Mouse (Mus musculus) myocyte (in vitro differentiated cells): ENCODE results near the gene Pde8b. TPM values are rescaled to one million over a fixed set of nuclear protein-coding genes. Genes with fewer than 3 reads are reported as not detected.
"Not testable (repeated sequence)": the region's sequence is repeated elsewhere in the genome, so short reads cannot be mapped to it uniquely, and the experiment has no call there.

Source experiments
- H3K27me3 ChIP-seq: one replicate; pipeline ENCODE4 v1.6.1; 2011; ENCODE audit not compliant: control insufficient read depth, insufficient read depth, insufficient read length
- H3K36me3 ChIP-seq: one replicate; pipeline ENCODE4 v1.6.1; 2011; ENCODE audit not compliant: control insufficient read depth, insufficient read depth
- H3K4me2 ChIP-seq: one replicate; pipeline ENCODE4 v1.6.1; 2011; ENCODE audit warnings: low read depth, control low read depth
- H3K4me3 ChIP-seq: one replicate; pipeline ENCODE4 v1.5.1; 2011; ENCODE audit warnings: mild to moderate bottlenecking, control low read depth, moderate library complexity
- H3K79me2 ChIP-seq: one replicate; pipeline ENCODE4 v1.6.1; 2011; ENCODE audit not compliant: control insufficient read depth, insufficient read depth
- H3ac ChIP-seq: one replicate; pipeline ENCODE4 v1.6.1; 2011; ENCODE audit not compliant: control insufficient read depth, insufficient read length
- CEBPB ChIP-seq: IDR thresholded peaks from 2 replicates; pipeline ENCODE4 v1.6.1; 2011; ENCODE audit warnings: mild to moderate bottlenecking, moderate library complexity; ENCODE audit not compliant: poor library complexity, insufficient read depth, severe bottlenecking
- E2F4 ChIP-seq: IDR thresholded peaks from one replicate; pipeline ENCODE4 v1.6.1; 2011; ENCODE audit warnings: mild to moderate bottlenecking, control low read depth, moderate library complexity; ENCODE audit not compliant: insufficient read depth
- MAX ChIP-seq: IDR thresholded peaks from one replicate; pipeline ENCODE4 v1.6.1; 2011; ENCODE audit warnings: low read depth, mild to moderate bottlenecking, control low read depth
- MYOD1 ChIP-seq, 3 experiments: IDR thresholded peaks; one replicate each; pipeline ENCODE4 v1.6.1; 2011; ENCODE audit warnings: control low read depth in 2 of 3, low read depth in 2 of 3, mild to moderate bottlenecking in 2 of 3, moderate library complexity in 1 of 3; ENCODE audit not compliant: insufficient read length in 2 of 3, control insufficient read depth in 1 of 3
- MYOG ChIP-seq, 3 experiments: IDR thresholded peaks; one replicate each; pipeline ENCODE4 v1.6.1; 2011; ENCODE audit warnings: control low read depth in 2 of 3, low read depth in 2 of 3, mild to moderate bottlenecking in 2 of 3; ENCODE audit not compliant: insufficient read length in 2 of 3, control insufficient read depth in 1 of 3, insufficient read depth in 1 of 3
- POLR2A ChIP-seq: IDR thresholded peaks from one replicate; pipeline ENCODE4 v1.6.1; 2011; ENCODE audit warnings: low read depth, mild to moderate bottlenecking, control low read depth, moderate library complexity; ENCODE audit not compliant: insufficient read length
- POLR2AphosphoS2 ChIP-seq: IDR thresholded peaks from one replicate; pipeline ENCODE4 v1.6.1; 2011; ENCODE audit warnings: low read depth, control low read depth; ENCODE audit not compliant: insufficient read length
- REST ChIP-seq: IDR thresholded peaks from one replicate; pipeline ENCODE4 v1.6.1; 2011; ENCODE audit warnings: mild to moderate bottlenecking, control low read depth, moderate library complexity; ENCODE audit not compliant: insufficient read depth, insufficient read length
- SRF ChIP-seq: IDR thresholded peaks from one replicate; pipeline ENCODE4 v1.6.1; 2011; ENCODE audit warnings: low read depth; ENCODE audit not compliant: control insufficient read depth, insufficient read length
- TCF12 ChIP-seq: IDR thresholded peaks from one replicate; pipeline ENCODE4 v1.6.1; 2011; ENCODE audit warnings: mild to moderate bottlenecking, control low read depth; ENCODE audit not compliant: poor library complexity, insufficient read depth, severe bottlenecking
- TCF3 ChIP-seq: IDR thresholded peaks from one replicate; pipeline ENCODE4 v1.6.1; 2011; ENCODE audit warnings: low read depth, control low read depth; ENCODE audit not compliant: insufficient read length
- USF1 ChIP-seq: IDR thresholded peaks from one replicate; pipeline ENCODE4 v1.6.1; 2011; ENCODE audit warnings: low read depth, mild to moderate bottlenecking, control low read depth, moderate library complexity
- polyA plus RNA-seq: library from polyadenylated mRNA; unstranded; fragments of >200 nt; fragmentation: generic; extraction: Trizol; gene quantifications from one replicate; pipeline ENCODE4 v1.2.1, GENCODE M21; 2012; ENCODE audit warnings: missing spikeins

Pde8b gene
- polyA plus RNA-seq, 1 experiment, result 0.05 TPM

DNA sequence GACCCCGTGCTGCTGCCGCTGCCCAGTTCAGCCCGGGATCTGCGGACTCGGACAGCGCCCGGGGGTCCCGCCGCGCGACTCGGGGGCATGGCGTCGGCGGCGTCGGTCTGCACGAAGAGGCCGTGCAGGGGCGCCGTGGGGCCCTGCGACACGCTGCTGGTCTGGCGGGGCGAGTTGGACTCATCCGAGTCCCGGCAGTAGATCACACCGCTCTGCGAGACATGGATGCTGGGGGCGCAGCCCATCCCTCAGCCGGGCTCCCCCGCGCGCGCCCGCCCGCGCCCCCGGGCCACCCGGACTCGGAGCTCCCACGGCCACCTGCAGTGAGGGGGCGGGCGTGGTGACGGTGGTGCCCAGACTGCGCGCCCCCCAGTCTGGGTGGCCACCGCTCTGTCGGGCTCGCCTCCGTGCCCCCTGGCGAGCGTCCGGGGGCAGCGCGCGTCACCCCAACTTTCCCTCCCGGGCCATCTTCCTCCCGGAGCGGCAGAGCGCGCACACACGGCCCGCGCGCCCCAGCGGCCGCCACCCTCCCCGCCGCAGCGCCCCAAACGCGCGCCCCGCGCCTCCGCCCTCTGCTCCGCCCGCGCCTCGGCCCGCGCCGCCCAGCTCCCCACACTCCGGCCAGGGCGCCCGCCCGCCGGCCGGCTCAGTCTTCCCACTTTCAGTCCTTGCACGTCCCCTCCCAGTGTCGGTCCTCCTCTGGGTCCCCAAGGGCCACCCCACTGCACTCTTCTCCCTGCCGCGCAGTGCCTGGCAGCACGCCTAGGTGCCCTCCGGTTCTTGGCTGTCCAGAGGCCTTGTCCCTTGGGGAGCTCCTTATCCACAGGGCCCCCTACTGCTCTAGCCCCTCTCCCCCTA, 27.3 kb downstream of the Pde8b start:
- Histone ChIP-seq H3K36me3 (no peaks in the 10 kb centered on the region), H3ac (no peak overlapping the region), H3K27me3 (peaks cover 25% of the 10 kb centered on the region), H3K4me3 (no peak overlapping the region), H3K4me2 (no peak overlapping the region), H3K79me2 (no peaks in the 10 kb centered on the region)
- TF ChIP-seq MAX, result no peak
- TF ChIP-seq TCF12, result no peak
- TF ChIP-seq MYOD1 (IDR thresholded peaks at IDR 0.05; ENCODE audit: control insufficient read depth in 1 of 3, insufficient read length in 2 of 3, low read depth in 2 of 3), result no peak
- no peak for TF ChIP-seq USF1
- TF ChIP-seq CEBPB, result no peak
- no peak for TF ChIP-seq POLR2AphosphoS2
- no peak for TF ChIP-seq SRF
- no peak for TF ChIP-seq MYOG (IDR thresholded peaks at IDR 0.05; ENCODE audit: control insufficient read depth in 1 of 3, insufficient read depth in 1 of 3, insufficient read length in 2 of 3, low read depth in 2 of 3)
- no peak for TF ChIP-seq POLR2A
- TF ChIP-seq E2F4, result no peak
- no peak for TF ChIP-seq TCF3
- no peak for TF ChIP-seq REST

DNA sequence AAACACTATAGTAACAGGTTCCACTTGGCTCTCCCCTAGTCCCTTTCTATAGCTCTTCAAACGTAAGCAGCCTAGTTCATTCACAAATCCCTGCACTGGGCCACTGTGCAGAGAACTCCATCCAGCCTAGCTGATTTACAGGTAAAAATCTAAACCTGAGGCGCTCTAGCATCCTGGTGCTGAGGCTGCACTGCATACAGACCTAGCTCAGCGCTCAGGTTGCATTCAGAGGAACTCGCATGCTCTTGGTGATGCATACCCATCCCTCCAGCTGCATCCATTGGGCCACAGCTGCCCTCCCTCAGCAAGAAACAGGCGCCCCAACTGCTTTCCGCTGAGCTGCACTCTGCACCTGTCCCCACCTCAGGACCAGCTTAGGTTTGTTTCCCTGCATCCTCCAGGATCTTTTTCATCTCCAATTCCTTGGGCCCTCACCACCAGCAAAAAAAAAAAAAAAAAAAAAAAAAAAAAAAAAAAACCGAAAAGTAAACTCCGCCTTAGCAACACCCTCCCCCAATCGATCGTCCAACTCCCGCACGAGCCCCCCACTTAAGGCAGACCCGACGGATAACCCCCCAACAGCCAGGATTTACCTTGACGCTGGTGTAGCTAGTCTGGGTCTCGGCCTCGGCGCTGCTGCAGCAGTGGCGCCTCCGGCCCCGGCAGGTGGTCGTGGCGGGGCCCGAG, 28.1 kb downstream of the Pde8b start:
- peaks cover 25% of the 10 kb centered on the region for H3K27me3 ChIP-seq
- H3ac ChIP-seq, result no peak overlapping the region
- no peak overlapping the region for H3K4me3 ChIP-seq
- no peak for TF ChIP-seq USF1
- H3K36me3 ChIP-seq, result no peaks in the 10 kb centered on the region
- H3K79me2 ChIP-seq, result no peaks in the 10 kb centered on the region
- no peak overlapping the region for H3K4me2 ChIP-seq

GRCm38 (mm10) chr13:95215661-95216170, 34.4 kb downstream of the Pde8b start:
- H3K4me3 ChIP-seq, H3ac ChIP-seq, H3K4me2 ChIP-seq, H3K36me3 ChIP-seq, H3K27me3 ChIP-seq, H3K79me2 ChIP-seq: not testable (repeated sequence)

DNA sequence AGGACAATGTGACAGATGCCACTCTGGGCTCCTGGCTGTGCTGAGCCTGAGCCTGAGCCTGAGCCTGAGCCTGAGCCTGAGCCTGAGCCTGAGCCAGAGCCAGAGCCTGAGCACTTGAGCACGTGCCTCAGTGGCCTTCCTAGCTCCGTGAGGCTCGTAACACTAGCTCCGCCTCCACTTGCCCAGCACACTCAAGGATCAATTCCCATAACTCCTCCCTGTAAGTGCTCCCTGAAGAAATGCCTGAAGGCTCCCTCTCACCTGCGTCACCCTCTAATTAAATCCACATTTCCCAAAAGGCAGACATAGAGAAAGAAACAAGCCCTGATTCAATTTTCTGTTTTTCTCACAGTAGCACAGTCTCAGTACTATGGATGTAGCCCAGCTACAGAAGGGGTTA, 37.8 kb downstream of the Pde8b start:
- TF ChIP-seq CEBPB (no peak), E2F4 (no peak), TCF3 (no peak), POLR2A (no peak), SRF (no peak), MYOG (IDR thresholded peaks at IDR 0.05; ENCODE audit: control insufficient read depth in 1 of 3, insufficient read depth in 1 of 3, insufficient read length in 2 of 3, low read depth in 2 of 3) (no peak), MAX (no peak), MYOD1 (IDR thresholded peaks at IDR 0.05; ENCODE audit: control insufficient read depth in 1 of 3, insufficient read length in 2 of 3, low read depth in 2 of 3) (no peak), USF1 (no peak), REST (no peak), POLR2AphosphoS2 (no peak), TCF12 (no peak)
- Histone ChIP-seq H3ac (no peak overlapping the region), H3K27me3 (peaks cover 5% of the 10 kb centered on the region), H3K36me3 (no peaks in the 10 kb centered on the region), H3K4me2 (no peak overlapping the region), H3K79me2 (no peaks in the 10 kb centered on the region), H3K4me3 (no peak overlapping the region)

- not testable (repeated sequence) for H3K36me3 ChIP-seq, H3K79me2 ChIP-seq, H3K4me2 ChIP-seq, H3K4me3 ChIP-seq, H3ac ChIP-seq, H3K27me3 ChIP-seq
Measured at GRCm38 (mm10) chr13:95207301-95207700, 42.8 kb downstream of the Pde8b start.
